Comparison of ENCODE assay signal across 15 mouse cellular contexts in genomic region chr14:103895261-103895660, GRCm38 (mm10). TPM values are rescaled to one million over a fixed set of nuclear protein-coding genes. Genes with fewer than 3 reads are reported as not detected.
"Had no signal": no experiment of that assay in that cellular context is flagged by ENCODE, and none has a peak within 500 bp of the region (broad histone marks: within the 10 kb centered on the region; RNA-seq: fewer than 3 reads in every experiment).

No protein-coding gene starts in this region.

- H3K9ac ChIP-seq: intestine, embryonic 15.5 days; liver, embryonic 13.5 days; liver, postnatal 0 days; midbrain, embryonic 15.5 days; neural tube, embryonic 12.5 days; stomach, embryonic 15.5 days had no signal

- H3K9me3 ChIP-seq: intestine, embryonic 15.5 days; limb, embryonic 10.5 days; liver, embryonic 13.5 days; midbrain, embryonic 15.5 days; neural tube, embryonic 12.5 days; stomach, embryonic 15.5 days had no signal

- H3K27me3 ChIP-seq: intestine, embryonic 15.5 days; liver, embryonic 13.5 days; midbrain, embryonic 15.5 days; neural tube, embryonic 12.5 days; stomach, embryonic 15.5 days had no signal

- H3K4me3 ChIP-seq: intestine, embryonic 15.5 days; left cerebral cortex, adult 2 months; limb, embryonic 10.5 days; liver, embryonic 13.5 days; midbrain, embryonic 15.5 days; neural tube, embryonic 12.5 days; stomach, embryonic 15.5 days had no signal

- ATAC-seq: intestine, embryonic 15.5 days; liver, postnatal 0 days; midbrain, embryonic 15.5 days had no signal

- DNase-seq: kidney, adult 2 months; kidney, postnatal 25 days; liver, embryonic 13.5 days; liver, postnatal 0 days; right cerebral cortex, postnatal 4 days; spleen, adult 18-20 months; thymus, postnatal 4 days had no signal

- H3K36me3 ChIP-seq: intestine, embryonic 15.5 days; limb, embryonic 10.5 days; liver, embryonic 13.5 days; midbrain, embryonic 15.5 days; neural tube, embryonic 12.5 days; stomach, embryonic 15.5 days had no signal

- H3K27ac ChIP-seq: intestine, embryonic 15.5 days; left cerebral cortex, adult 2 months; limb, embryonic 10.5 days; liver, embryonic 13.5 days; midbrain, embryonic 15.5 days; neural tube, embryonic 12.5 days; stomach, embryonic 15.5 days had no signal

- H3K4me1 ChIP-seq: liver, embryonic 13.5 days; neural tube, embryonic 12.5 days had no signal

- H3K4me2 ChIP-seq: intestine, embryonic 15.5 days; liver, embryonic 13.5 days; midbrain, embryonic 15.5 days; neural tube, embryonic 12.5 days; stomach, embryonic 15.5 days had no signal

RNA-seq across cellular contexts. Expression of gene Ednrb, which starts 51.1 kb away (rescaled TPM):
- total RNA-seq: monocyte, adult 5-6 weeks; neutrophil, adult 5-6 weeks had no signal
